Mouse (Mus musculus) 3134 (cell line): ENCODE results near the gene Pdia4.
"Not testable (repeated sequence)": the region's sequence is repeated elsewhere in the genome, so short reads cannot be mapped to it uniquely, and the experiment has no call there.

Experiments
- DNase-seq: peaks from one replicate; pipeline ENCODE4 v3.0.0-alpha.2; 2011; ENCODE audit warnings: low spot score; ENCODE audit not compliant: insufficient read length; ENCODE audit errors: extremely low read depth

Gene Pdia4

GRCm38 (mm10) chr6:47812271-47812915, 837 bp downstream of the Pdia4 start:
- no peak for DNase-seq

- no peak for DNase-seq
Measured at GRCm38 (mm10) chr6:47811324-47811723, 1.9 kb downstream of the Pdia4 start.

- DNase-seq = no peak
Measured at GRCm38 (mm10) chr6:47810181-47810580, 3.0 kb downstream of the Pdia4 start.

- DNase-seq = no peak
Measured at GRCm38 (mm10) chr6:47809053-47809452, 4.2 kb downstream of the Pdia4 start.

- DNase-seq = no peak
Measured at GRCm38 (mm10) chr6:47808545-47808944, 4.7 kb downstream of the Pdia4 start.

GRCm38 (mm10) chr6:47807419-47807818, 5.8 kb downstream of the Pdia4 start:
- no peak for DNase-seq

- DNase-seq = no peak
Measured at GRCm38 (mm10) chr6:47805520-47805919, 7.7 kb downstream of the Pdia4 start.

- no peak for DNase-seq
Measured at GRCm38 (mm10) chr6:47799079-47799478, 14.2 kb downstream of the Pdia4 start.

- no peak for DNase-seq
Measured at GRCm38 (mm10) chr6:47794106-47794830, 19.0 kb downstream of the Pdia4 start.

GRCm38 (mm10) chr6:47793284-47793683, 19.9 kb downstream of the Pdia4 start:
- no peak for DNase-seq

- DNase-seq = no peak
Measured at GRCm38 (mm10) chr6:47792533-47792932, 20.7 kb downstream of the Pdia4 start.

GRCm38 (mm10) chr6:47790745-47791144, 22.5 kb downstream of the Pdia4 start:
- no peak for DNase-seq

GRCm38 (mm10) chr6:47788821-47789220, 24.4 kb downstream of the Pdia4 start:
- DNase-seq = no peak

- peak; percentile 78 for DNase-seq
Measured at GRCm38 (mm10) chr6:47787941-47788736, 25.1 kb downstream of the Pdia4 start.

GRCm38 (mm10) chr6:47784707-47785412, 28.4 kb downstream of the Pdia4 start:
- DNase-seq = no peak

GRCm38 (mm10) chr6:47781091-47781968, 31.9 kb downstream of the Pdia4 start:
- peak; percentile 56 for DNase-seq

- peak; percentile 53 for DNase-seq
Measured at GRCm38 (mm10) chr6:47780576-47781013, 32.6 kb downstream of the Pdia4 start.

- not testable (repeated sequence) for DNase-seq
Measured at GRCm38 (mm10) chr6:47771760-47772159, 41.5 kb downstream of the Pdia4 start.

- DNase-seq = not testable (repeated sequence)
Measured at GRCm38 (mm10) chr6:47771113-47771512, 42.1 kb downstream of the Pdia4 start.

- not testable (repeated sequence) for DNase-seq
Measured at GRCm38 (mm10) chr6:47769861-47770260, 43.4 kb downstream of the Pdia4 start.
